Mouse (Mus musculus): ENCODE data around the gene Ptpn11. TPM values are rescaled to one million over a fixed set of nuclear protein-coding genes. Genes with fewer than 3 reads are reported as not detected.

The Ptpn11 gene
- polyA plus RNA-seq, 1 experiment from 2014 or later = 25.6 TPM

DNA sequence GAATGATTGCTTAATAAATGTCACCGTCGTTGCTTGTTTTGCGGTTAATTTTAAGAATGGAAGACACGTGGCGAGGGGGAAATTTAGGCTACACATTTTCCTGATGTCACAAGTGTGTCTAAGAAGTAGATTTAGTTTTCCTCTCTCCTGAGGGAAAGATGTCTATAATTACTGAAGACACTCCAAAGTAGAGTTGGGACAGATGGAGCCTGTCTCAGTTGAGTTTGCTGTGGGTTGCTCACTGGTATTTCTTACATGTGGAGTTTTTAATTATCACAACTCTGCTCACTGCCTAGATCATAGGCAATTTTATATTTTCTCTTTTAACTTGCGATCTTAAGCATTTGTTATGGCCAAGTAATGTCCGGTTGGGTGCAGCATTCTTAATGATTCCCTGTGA is 108.6 kb downstream of the Ptpn11 start:
- Histone ChIP-seq H3K4me1 (ENCODE audit: insufficient read depth) (no peaks in the 10 kb centered on the region), H3K4me3 (ENCODE audit: low read depth, low read length) (no peak overlapping the region), H3K9me3 (ENCODE audit: low read depth, low read length) (no peaks in the 10 kb centered on the region), H3K27me3 (ENCODE audit: insufficient read depth, low read length) (no peaks in the 10 kb centered on the region), H3K9ac (no peak overlapping the region), H3K4me2 (no peak overlapping the region), H3K36me3 (ENCODE audit: insufficient read depth) (no peaks in the 10 kb centered on the region), H3K27ac (ENCODE audit: low read depth) (no peak overlapping the region)
- ATAC-seq (ENCODE audit: insufficient read depth) = no peak
- no peak for DNase-seq
- 93% methylated on average over 7 of the region's 7 CpGs for WGBS
- no peak for TF ChIP-seq CTCF (IDR thresholded peaks at IDR 0.05; ENCODE audit: low read depth)

DNA sequence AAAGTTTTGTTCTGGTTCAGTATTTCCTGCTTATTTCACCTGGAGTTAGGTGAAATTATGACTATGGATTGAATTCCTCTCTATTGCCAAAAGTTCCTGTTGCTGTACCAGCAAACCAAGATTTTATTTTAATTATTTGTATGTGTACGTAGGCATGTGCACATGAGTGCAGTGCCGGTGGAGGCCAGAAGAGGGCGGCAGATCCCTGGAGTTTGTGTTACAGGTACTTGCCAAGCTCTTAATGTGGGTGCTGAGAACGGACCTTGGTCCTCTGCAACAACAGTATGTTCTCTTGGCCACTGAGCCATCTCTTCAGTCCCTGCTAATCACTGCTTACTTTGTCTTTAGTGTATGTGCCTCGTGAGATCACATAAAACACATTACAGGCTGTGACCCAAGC is 109.4 kb downstream of the Ptpn11 start:
- H3K4me3 ChIP-seq (ENCODE audit: low read depth, low read length) = no peak overlapping the region
- no peaks in the 10 kb centered on the region for H3K36me3 ChIP-seq (ENCODE audit: insufficient read depth)
- no peak for ATAC-seq (ENCODE audit: insufficient read depth)
- H3K9me3 ChIP-seq (ENCODE audit: low read depth, low read length) = no peaks in the 10 kb centered on the region
- H3K4me1 ChIP-seq (ENCODE audit: insufficient read depth) = no peaks in the 10 kb centered on the region
- H3K27ac ChIP-seq (ENCODE audit: low read depth) = no peak overlapping the region
- no peak for TF ChIP-seq CTCF (IDR thresholded peaks at IDR 0.05; ENCODE audit: low read depth)
- no peak overlapping the region for H3K9ac ChIP-seq
- H3K4me2 ChIP-seq = no peak overlapping the region
- 77% methylated on average over 5 of the region's 5 CpGs for WGBS
- DNase-seq = no peak
- H3K27me3 ChIP-seq (ENCODE audit: insufficient read depth, low read length) = no peaks in the 10 kb centered on the region

Other genes with a start within 250 kb of the Ptpn11 start
- 0.09 TPM in 1 of 2 replicates, not detected in the other for gene Rph3a, start 181.3 kb downstream of the Ptpn11 start, polyA plus RNA-seq (2014; fragmentation: Nextera tagmentation; extraction: Ambion mirVana)
- gene Rpl6, start 13.1 kb upstream of the Ptpn11 start, polyA plus RNA-seq (2014; fragmentation: Nextera tagmentation; extraction: Ambion mirVana) = 673 and 709 TPM in 2 replicates
- 6.8 and 7.1 TPM in 2 replicates for gene Hectd4, start 28.8 kb upstream of the Ptpn11 start, polyA plus RNA-seq (2014; fragmentation: Nextera tagmentation; extraction: Ambion mirVana)
- 60.8 and 61.0 TPM in 2 replicates for gene Trafd1, start 194.2 kb upstream of the Ptpn11 start, polyA plus RNA-seq (2014; fragmentation: Nextera tagmentation; extraction: Ambion mirVana)
- gene Naa25, start 206.5 kb upstream of the Ptpn11 start, polyA plus RNA-seq (2014; fragmentation: Nextera tagmentation; extraction: Ambion mirVana) = 42.8 and 43.5 TPM in 2 replicates